Comparison of ENCODE assay signal across 11 mouse cellular contexts in genomic region chr7:114356381-114356780, GRCm38 (mm10). TPM values are rescaled to one million over a fixed set of nuclear protein-coding genes. Genes with fewer than 3 reads are reported as not detected.
DNase-seq lines count a peak whose midpoint lies in the region.
"Had no signal": no experiment of that assay in that cellular context is flagged by ENCODE, and none has a peak within 500 bp of the region (broad histone marks: within the 10 kb centered on the region; RNA-seq: fewer than 3 reads in every experiment).

No protein-coding gene starts in this region.

- DNase-seq in layer of hippocampus, adult 9-11 months, result peak; percentile 37
- no peak for DNase-seq in layer of hippocampus, postnatal 25 days (ENCODE audit: extremely low spot score in 1 of 2, low spot score in 1 of 2)
- peak; percentile 59 for DNase-seq in CD4-positive helper T cell, adult 2 months (ENCODE audit: low read depth, low spot score)
- DNase-seq in c-Kit-positive CD71-negative TER-119-negative erythroid progenitor cells, embryonic 14.5 days (ENCODE audit: low read depth), result peak; percentile 55
- peak; percentile 33 to 36 for DNase-seq in monocyte, adult 2 months (ENCODE audit: low read depth in 1 of 2, low spot score in 2 of 2)
- no peak for DNase-seq in urinary bladder, postnatal 10 days (ENCODE audit: low spot score)
- no peak for DNase-seq in kidney, postnatal 4 days
- DNase-seq in right cerebral cortex, postnatal 25 days, result no peak
- DNase-seq: adrenal gland, adult 2 months; cerebellum, adult 11 months; kidney, postnatal 10 days had no signal

RNA-seq across cellular contexts. Expression of gene Pde3b, which starts 58.7 kb away (rescaled TPM):
- total RNA-seq in layer of hippocampus, postnatal 25 days (2021), result 10 to 100 TPM in 1 of 2 experiments, 1 to 10 TPM in 1; 9.1 to 10.5 TPM

Comparison
In these comparisons a context has a peak if more than half of its experiments do, and no peak if none do; other contexts are left out.
1. DNase-seq: peak in layer of hippocampus, adult 9-11 months (single experiment), CD4-positive helper T cell, adult 2 months (single experiment), c-Kit-positive CD71-negative TER-119-negative erythroid progenitor cells, embryonic 14.5 days (single experiment) and monocyte, adult 2 months (2 of 2); none in layer of hippocampus, postnatal 25 days (0 of 2), urinary bladder, postnatal 10 days (single experiment), kidney, postnatal 4 days (0 of 2) and right cerebral cortex, postnatal 25 days (single experiment).